Mouse (Mus musculus): ENCODE measurements around the gene Poln. TPM values are rescaled to one million over a fixed set of nuclear protein-coding genes. Genes with fewer than 3 reads are reported as not detected.

Poln gene
- polyA plus RNA-seq, 1 experiment from 2014 or later = 0.47 TPM

DNA sequence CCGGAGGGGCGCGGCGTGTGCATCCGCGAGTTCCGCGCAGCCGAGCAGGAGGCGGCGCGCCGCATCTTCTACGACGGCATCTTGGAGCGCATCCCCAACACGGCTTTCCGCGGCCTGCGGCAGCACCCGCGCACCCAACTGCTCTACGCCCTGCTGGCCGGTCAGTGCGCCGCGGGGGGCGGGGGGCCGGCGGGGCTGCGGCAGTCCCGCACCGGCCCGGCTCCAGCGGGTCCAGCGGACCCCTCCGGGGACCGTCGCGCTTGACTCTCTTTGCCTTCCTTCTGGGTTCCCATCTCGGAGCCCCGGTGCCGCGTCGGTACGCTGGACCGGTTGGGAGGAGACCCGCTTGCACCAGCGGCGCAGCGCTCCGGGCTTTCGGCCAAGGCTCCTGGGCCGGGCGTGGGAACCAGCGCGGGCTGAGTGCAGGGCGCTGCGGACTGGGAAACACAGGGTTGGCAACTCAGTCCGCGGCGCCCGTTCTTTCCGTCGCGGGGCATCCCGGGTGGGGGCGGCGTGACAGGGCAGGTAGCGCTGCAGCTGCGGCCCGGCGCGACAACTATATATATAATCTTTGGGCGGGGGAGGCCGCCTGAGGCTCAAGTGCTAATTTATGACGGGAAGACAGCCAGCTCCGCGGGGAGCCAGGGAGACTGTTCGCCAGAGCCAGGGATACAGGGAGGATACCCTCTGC lies 172.1 kb downstream of the Poln start:
- peak overlapping the region; percentile 4; the same call in 1 of the 2 replicates for H3K9ac ChIP-seq (replicated peaks)
- H3K4me2 ChIP-seq (ENCODE audit: low read depth, low read length) = peak overlapping the region; percentile 70
- H3K4me3 ChIP-seq (ENCODE audit: low read depth, low read length) = peak overlapping the region; percentile 56
- no peak overlapping the region for H3K27ac ChIP-seq (ENCODE audit: low read depth)
- no peaks in the 10 kb centered on the region for H3K36me3 ChIP-seq (replicated peaks; ENCODE audit: insufficient read depth, low read length)
- TF ChIP-seq EP300 (IDR thresholded peaks at IDR 0.05; ENCODE audit: low read depth) (no peak), CTCF (IDR thresholded peaks at IDR 0.05; ENCODE audit: low read depth) (no peak)
- H3K27me3 ChIP-seq (ENCODE audit: insufficient read depth, low read length) = peaks cover 53% of the 10 kb centered on the region
- peaks cover 17% of the 10 kb centered on the region; the same call in 1 of the 2 replicates for H3K4me1 ChIP-seq (ENCODE audit: insufficient read depth)
- peak; percentile 62 for DNase-seq
- WGBS (ENCODE audit: insufficient replicate concordance) = under 1% methylated on average over 71 of the region's 80 CpGs
- H3K9me3 ChIP-seq (ENCODE audit: low read length) = no peaks in the 10 kb centered on the region
- ATAC-seq = no peak

DNA sequence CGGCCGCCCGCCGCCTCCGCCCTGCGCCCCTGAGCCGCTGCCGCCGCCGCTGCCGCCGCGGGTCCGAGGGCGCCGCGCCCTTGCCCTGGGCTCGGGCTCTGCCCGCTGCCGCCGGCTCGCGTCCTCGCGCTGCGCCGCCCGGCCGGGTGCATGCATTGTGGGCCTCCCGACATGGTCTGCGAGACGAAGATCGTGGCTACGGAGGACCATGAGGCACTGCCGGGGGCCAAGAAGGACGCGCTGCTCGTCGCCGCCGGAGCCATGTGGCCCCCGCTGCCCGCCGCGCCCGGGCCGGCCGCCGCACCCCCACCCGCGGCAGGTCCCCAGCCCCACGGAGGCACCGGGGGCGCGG lies 172.6 kb downstream of the Poln start:
- H3K36me3 ChIP-seq (replicated peaks; ENCODE audit: insufficient read depth, low read length) = no peaks in the 10 kb centered on the region
- peak overlapping the region; percentile 4; the same call in 1 of the 2 replicates for H3K9ac ChIP-seq (replicated peaks)
- H3K4me3 ChIP-seq (ENCODE audit: low read depth, low read length) = peak overlapping the region; percentile 56
- 1% methylated on average over 22 of the region's 55 CpGs for WGBS (ENCODE audit: insufficient replicate concordance)
- H3K4me1 ChIP-seq (ENCODE audit: insufficient read depth) = peaks cover 17% of the 10 kb centered on the region; the same call in 1 of the 2 replicates
- H3K4me2 ChIP-seq (ENCODE audit: low read depth, low read length) = peak overlapping the region; percentile 70
- H3K27ac ChIP-seq (ENCODE audit: low read depth) = no peak overlapping the region
- no peaks in the 10 kb centered on the region for H3K9me3 ChIP-seq (ENCODE audit: low read length)
- DNase-seq (no peak), ATAC-seq (no peak)
- peaks cover 53% of the 10 kb centered on the region for H3K27me3 ChIP-seq (ENCODE audit: insufficient read depth, low read length)
- TF ChIP-seq EP300 (IDR thresholded peaks at IDR 0.05; ENCODE audit: low read depth) = no peak

DNA sequence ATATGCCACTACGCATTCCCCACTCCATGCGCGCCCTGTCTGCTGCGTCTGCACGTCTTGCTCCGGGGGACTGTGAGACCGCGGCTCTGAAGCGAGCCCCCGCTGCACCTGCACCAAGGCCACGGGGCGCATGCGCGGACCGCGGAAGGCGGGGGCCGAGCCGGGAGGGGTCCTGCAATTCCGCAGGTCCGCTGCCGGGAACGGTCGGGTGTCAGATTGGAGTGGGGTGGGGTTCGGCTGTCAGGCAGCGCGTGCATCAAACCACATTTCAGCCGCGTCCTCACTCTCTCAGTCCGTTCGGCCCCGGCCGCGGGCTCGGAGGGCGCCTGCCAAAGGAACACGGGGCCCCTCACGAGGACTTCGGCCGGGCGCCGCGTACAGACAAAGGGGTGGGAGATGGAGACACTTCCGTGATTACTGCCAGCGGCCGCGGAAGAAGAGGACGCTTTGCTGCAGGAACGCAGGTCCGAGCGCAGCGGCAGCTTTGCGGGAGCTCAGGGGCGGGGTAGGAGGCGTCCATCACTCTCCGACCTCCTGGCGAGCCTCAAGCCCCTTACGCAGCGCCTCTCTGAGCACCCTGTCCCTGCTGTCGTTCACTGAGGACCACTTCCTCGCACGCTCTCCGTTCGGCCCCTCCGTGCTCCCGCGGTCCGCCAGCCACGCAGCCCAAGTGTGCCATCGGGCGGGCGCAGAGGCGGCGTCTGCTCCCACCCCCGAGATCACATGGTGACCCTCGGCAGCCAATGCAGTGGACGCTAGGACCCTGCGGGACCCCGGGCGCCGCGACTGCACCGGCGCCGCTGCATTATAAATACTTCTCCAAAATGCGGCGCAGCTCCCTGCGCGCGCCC lies 173.2 kb downstream of the Poln start, which contains the start of gene Nat8l:
Gene Nat8l (plus strand): TSS at position 142 of the 851 bp plus-strand sequence.
- ATAC-seq (peak; percentile 51), DNase-seq (peak; percentile 52)
- no peak for TF ChIP-seq CTCF (IDR thresholded peaks at IDR 0.05; ENCODE audit: low read depth)
- TF ChIP-seq EP300 (IDR thresholded peaks at IDR 0.05; ENCODE audit: low read depth) = no peak
- Histone ChIP-seq H3K36me3 (replicated peaks; ENCODE audit: insufficient read depth, low read length) (no peaks in the 10 kb centered on the region), H3K27ac (ENCODE audit: low read depth) (0 out of 2 replicates have a peak within 1 kb of the TSS, but pooled peaks have one; percentile 0), H3K27me3 (ENCODE audit: insufficient read depth, low read length) (peaks cover 53% of the 10 kb centered on the region), H3K4me1 (ENCODE audit: insufficient read depth) (peaks cover 17% of the 10 kb centered on the region; the same call in 1 of the 2 replicates), H3K9ac (replicated peaks) (peak within 1 kb of the TSS; percentile 38; the same call in 1 of the 2 replicates), H3K4me3 (ENCODE audit: low read depth, low read length) (peak within 1 kb of the TSS; percentile 56), H3K4me2 (ENCODE audit: low read depth, low read length) (peak within 1 kb of the TSS; percentile 70), H3K9me3 (ENCODE audit: low read length) (no peaks in the 10 kb centered on the region)
- under 1% methylated on average over 79 of the region's 90 CpGs for WGBS (ENCODE audit: insufficient replicate concordance)

DNA sequence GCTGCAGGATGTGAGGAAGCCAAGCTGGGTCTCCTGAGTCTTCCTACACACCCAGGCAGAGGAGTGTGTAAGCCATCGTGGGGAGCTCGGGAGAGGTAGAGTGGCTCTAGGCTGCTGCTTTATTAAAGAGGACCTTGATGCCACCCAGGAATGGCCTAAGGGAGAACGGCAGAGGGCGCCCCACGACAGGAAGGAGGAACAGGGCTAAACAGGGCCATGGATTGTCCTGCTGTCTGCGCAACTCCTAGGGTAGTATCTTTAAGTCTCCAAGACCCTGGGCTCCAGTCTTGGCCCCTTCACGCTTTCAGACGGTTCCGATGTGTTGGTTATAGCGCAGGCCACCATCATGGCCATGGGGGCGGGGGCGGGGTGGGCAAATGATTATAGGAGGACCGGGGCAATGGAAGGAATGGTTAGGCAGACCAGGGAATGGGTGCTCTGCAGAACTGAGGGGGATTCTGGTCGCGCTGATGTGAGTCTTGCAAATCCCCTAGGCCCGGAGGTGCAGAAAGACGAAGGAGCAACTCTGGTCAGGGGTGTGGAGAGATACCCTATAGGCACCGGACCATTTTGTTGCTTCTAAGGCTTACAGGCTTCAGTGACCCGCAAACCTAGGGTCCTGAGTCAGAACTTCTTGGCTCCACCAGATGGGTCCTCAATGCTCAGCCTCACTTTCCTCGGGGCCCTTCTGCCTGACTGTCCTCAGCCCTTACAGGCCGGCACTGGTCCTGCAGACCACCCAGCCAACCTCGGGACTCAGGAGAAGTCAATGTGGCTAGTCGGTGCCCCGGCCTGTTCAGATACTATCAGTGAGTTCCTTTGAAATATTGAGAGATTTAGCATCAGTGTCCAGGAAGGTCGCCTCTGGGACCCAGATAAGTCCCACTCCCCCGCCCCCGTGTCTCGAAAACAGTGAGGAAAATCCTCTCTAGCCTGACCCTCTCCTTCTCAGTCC lies 174.3 kb downstream of the Poln start:
- TF ChIP-seq CTCF (IDR thresholded peaks at IDR 0.05; ENCODE audit: low read depth) = peak; percentile 60
- TF ChIP-seq EP300 (IDR thresholded peaks at IDR 0.05; ENCODE audit: low read depth) = no peak
- peak overlapping the region; percentile 70 for H3K4me2 ChIP-seq (ENCODE audit: low read depth, low read length)
- no peak overlapping the region for H3K9ac ChIP-seq (replicated peaks)
- H3K27ac ChIP-seq (ENCODE audit: low read depth) = no peak overlapping the region
- H3K4me1 ChIP-seq (ENCODE audit: insufficient read depth) = peaks cover 17% of the 10 kb centered on the region; the same call in 1 of the 2 replicates
- peak; percentile 61 for DNase-seq
- peaks cover 53% of the 10 kb centered on the region for H3K27me3 ChIP-seq (ENCODE audit: insufficient read depth, low read length)
- WGBS (ENCODE audit: insufficient replicate concordance) = 43% methylated on average over 28 of the region's 28 CpGs
- H3K4me3 ChIP-seq (ENCODE audit: low read depth, low read length) = peak overlapping the region; percentile 56
- no peaks in the 10 kb centered on the region for H3K9me3 ChIP-seq (ENCODE audit: low read length)
- H3K36me3 ChIP-seq (replicated peaks; ENCODE audit: insufficient read depth, low read length) = no peaks in the 10 kb centered on the region
- no peak for ATAC-seq

DNA sequence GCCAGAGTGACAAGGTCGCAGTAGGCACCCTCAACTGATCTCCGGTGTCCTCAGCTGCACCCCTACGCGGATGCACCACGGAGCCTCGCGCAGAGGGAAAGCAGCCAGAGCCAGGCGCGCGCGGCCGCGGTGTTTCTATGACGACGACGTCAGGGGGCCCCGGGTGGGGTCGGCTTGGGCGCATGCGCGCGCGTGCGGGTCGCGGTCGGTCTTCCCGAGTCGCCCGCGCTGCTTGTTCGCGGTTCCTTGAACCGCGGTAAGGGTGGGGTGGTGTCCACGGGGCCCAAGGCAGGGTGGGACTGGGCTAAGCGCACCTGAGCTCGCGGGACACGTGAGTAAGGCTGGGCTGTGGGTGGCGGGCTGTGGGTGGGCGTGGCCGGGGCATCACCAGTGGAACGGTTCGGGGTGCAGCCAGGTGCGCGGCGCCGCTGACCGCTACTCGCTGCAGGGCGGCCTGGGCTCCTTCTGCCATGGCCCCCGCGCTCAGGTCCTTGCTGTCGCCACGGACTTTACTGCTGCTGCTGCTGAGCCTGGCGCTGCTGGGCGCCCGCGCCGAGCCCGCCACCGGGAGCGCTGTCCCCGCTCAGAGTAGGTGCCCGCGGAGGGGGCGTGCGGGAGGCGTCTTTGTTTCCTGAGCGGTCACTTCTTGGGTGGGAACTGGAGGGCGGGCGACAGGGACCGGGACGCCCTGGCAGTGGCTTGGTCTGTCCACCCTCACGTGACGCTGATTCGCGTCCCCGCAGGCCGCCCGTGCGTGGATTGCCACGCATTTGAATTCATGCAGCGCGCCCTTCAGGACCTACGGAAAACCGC lies 185.7 kb downstream of the Poln start, which contains the start of gene Gm1673:
Gene Gm1673 (plus strand): TSS at position 125 of the 813 bp plus-strand sequence.
- under 1% methylated on average over 83 of the region's 88 CpGs for WGBS (ENCODE audit: insufficient replicate concordance)
- no peaks in the 10 kb centered on the region for H3K9me3 ChIP-seq (ENCODE audit: low read length)
- no peak within 1 kb of the TSS for H3K27ac ChIP-seq (ENCODE audit: low read depth)
- H3K4me3 ChIP-seq (ENCODE audit: low read depth, low read length) = peak within 1 kb of the TSS; percentile 64
- H3K4me2 ChIP-seq (ENCODE audit: low read depth, low read length) = peak within 1 kb of the TSS; percentile 87
- peak; percentile 36 for TF ChIP-seq CTCF (IDR thresholded peaks at IDR 0.05; ENCODE audit: low read depth)
- no peak for TF ChIP-seq EP300 (IDR thresholded peaks at IDR 0.05; ENCODE audit: low read depth)
- H3K27me3 ChIP-seq (ENCODE audit: insufficient read depth, low read length) = peaks cover 25% of the 10 kb centered on the region
- peak within 1 kb of the TSS; percentile 41 for H3K9ac ChIP-seq (replicated peaks)
- DNase-seq (peak; percentile 70), ATAC-seq (peak; percentile 56)
- H3K36me3 ChIP-seq (replicated peaks; ENCODE audit: insufficient read depth, low read length) = no peaks in the 10 kb centered on the region
- peaks cover 8% of the 10 kb centered on the region; the same call in 1 of the 2 replicates for H3K4me1 ChIP-seq (ENCODE audit: insufficient read depth)

Measured in liver, postnatal 0 days (tissue).